Mouse (Mus musculus) liver, embryonic 14.5 days (tissue): ENCODE data around the gene Mpp3.

Source experiments
- CTCF ChIP-seq: IDR thresholded peaks from 2 replicates; pipeline ENCODE4 v1.5.1; 2016; ENCODE audit warnings: antibody characterized with exemption, low read depth, control low read depth
- EP300 ChIP-seq: IDR thresholded peaks from 2 replicates; pipeline ENCODE4 v1.6.1; 2016; ENCODE audit warnings: antibody characterized with exemption, low read depth

DNA sequence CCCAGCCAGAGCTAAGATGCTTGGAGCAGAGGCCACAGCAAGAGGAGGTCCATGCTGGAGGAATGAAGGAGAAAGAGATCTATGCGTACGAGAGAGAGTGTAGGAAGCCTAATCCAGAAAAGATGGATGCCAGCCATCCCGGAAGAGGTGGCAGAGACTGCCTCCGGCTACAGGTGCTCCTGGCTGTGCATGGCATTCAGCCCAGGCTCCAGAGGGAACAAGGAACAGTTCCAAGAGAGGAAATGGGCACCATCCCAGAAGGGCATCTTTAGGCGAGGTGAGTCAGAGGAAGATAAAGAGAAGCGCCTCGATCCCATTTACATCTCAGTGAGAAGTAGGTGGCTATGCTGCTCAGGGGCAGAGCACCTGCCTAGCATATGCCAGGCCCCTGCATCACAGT lies 2.9 kb upstream of the Mpp3 start:
- TF ChIP-seq CTCF (no peak), EP300 (no peak)
